Mouse (Mus musculus) midbrain, embryonic 10.5 days (tissue): ENCODE data around the gene Clstn1. TPM values are rescaled to one million over a fixed set of nuclear protein-coding genes. Genes with fewer than 3 reads are reported as not detected.
A peak's percentile ranks its signal among the peaks of the same experiment; 100 is the strongest.

ENCODE experiments used
- DNase-seq: peaks from one replicate; pipeline ENCODE4 v3.0.0-alpha.2; 2017; ENCODE audit warnings: low spot score
- H3K27ac ChIP-seq: fragments of 300-500 bp; sonication (generic); replicated peaks from 2 replicates; pipeline ENCODE4 v1.5.1; 2016; ENCODE audit warnings: mild to moderate bottlenecking
- H3K27me3 ChIP-seq: fragments of 300-500 bp; sonication (generic); 2 replicates; pipeline ENCODE4 v1.6.1; 2016; ENCODE audit warnings: low read depth, mild to moderate bottlenecking; ENCODE audit not compliant: poor library complexity, severe bottlenecking
- H3K36me3 ChIP-seq: fragments of 300-500 bp; sonication (generic); 2 replicates; pipeline ENCODE4 v1.6.1; 2016; ENCODE audit warnings: mild to moderate bottlenecking, moderate library complexity
- H3K4me1 ChIP-seq: fragments of 300-500 bp; sonication (generic); 2 replicates; pipeline ENCODE4 v1.6.1; 2016
- H3K4me3 ChIP-seq: fragments of 300-500 bp; sonication (generic); 2 replicates; pipeline ENCODE4 v1.5.1; 2016; ENCODE audit warnings: mild to moderate bottlenecking, moderate library complexity
- H3K9me3 ChIP-seq: fragments of 300-500 bp; sonication (generic); replicated peaks from 2 replicates; pipeline ENCODE4 v1.6.1; 2016; ENCODE audit warnings: mild to moderate bottlenecking
- WGBS: fragments of 180-500 bp; shearing (Covaris S2); methylation state at CpG from one replicate; pipeline ENCODE4 v1.1.7; 2016; 5-methylcytosine and 5-hydroxymethylcytosine counted together
- polyA plus RNA-seq: library from polyadenylated mRNA; unstranded; fragments of >200 nt; fragmentation: Nextera tagmentation; extraction: Ambion mirVana; gene quantifications from 2 replicates; pipeline ENCODE4 v1.2.1, GENCODE M21; 2016

Gene Clstn1
- polyA plus RNA-seq, 1 experiment from 2014 or later, result 17.5 TPM

DNA sequence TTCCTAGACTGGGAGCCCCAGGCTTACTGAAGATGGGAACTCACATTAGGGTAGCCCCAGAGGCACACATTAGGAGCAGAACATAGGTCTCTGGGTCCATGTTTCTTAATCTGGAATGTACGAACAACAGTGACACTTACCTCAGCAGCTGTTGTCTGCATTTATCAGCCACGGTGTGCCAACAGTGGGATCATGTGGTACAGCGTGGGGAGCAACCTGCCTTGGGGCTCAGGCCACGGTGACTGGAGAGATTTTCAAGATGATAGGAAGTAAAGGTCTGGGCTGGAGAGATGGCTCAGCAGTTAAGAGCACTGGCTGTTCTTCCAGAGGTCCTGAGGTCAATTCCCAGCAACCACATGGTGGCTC lies 15.8 kb upstream of the Clstn1 start:
- Histone ChIP-seq H3K4me1 (peaks cover 44% of the 10 kb centered on the region), H3K9me3 (no peaks in the 10 kb centered on the region), H3K27ac (0 out of 2 replicates have a peak overlapping the region, but pooled peaks have one; percentile 13), H3K4me3 (no peak overlapping the region), H3K27me3 (peaks cover 22% of the 10 kb centered on the region; the same call in 1 of the 2 replicates), H3K36me3 (peaks cover 6% of the 10 kb centered on the region)
- DNase-seq, result no peak
- WGBS, result 91% methylated on average over 4 of the region's 4 CpGs

DNA sequence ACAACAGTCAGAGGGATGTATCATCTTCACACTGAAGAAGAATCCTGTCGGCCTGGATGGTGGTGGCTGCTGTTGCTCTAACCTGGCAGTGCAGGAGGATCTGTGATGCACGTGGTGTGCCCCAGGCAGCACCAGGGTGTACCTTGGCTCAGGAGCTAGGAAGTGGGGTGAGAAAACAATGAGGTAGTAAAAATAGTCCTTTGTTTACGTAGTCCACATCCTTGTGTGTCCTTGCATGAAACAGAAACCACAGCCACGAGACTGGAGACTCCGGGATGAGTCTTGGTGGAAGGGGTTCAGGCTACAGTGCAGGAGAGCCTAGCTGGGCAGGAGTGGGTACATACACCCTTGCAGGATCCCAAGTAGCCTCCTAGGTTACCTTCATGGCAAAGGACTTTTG lies 15.1 kb upstream of the Clstn1 start:
- DNase-seq, result no peak
- Histone ChIP-seq H3K36me3 (no peaks in the 10 kb centered on the region), H3K4me1 (peaks cover 40% of the 10 kb centered on the region), H3K27me3 (peaks cover 22% of the 10 kb centered on the region; the same call in 1 of the 2 replicates), H3K9me3 (no peaks in the 10 kb centered on the region), H3K27ac (no peak overlapping the region), H3K4me3 (no peak overlapping the region)
- WGBS, result 78% methylated on average over 5 of the region's 5 CpGs

DNA sequence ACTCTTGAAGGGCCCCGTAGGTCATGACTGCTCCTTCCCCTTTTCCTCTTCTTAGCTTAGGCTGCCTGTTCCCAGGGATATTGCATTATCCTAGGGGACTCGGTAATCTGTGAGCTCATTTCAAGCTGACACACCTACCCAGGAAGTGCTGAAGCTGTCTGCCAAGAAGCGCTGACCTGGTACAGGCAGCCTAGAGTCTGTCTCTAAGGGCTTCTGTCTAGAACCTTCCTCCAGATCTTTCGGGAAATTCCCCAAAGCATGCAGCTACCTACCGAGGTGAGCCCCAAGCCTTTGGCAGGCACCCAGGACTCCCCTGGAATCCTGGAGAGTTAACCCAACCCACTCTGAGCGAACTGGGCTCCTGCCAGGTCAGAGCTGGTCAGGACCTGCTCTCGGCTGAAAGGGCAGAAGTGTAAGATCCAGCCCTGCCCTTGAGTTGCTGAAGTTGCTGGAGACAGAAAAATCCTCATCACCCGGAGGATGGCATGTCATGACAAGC lies 14.6 kb upstream of the Clstn1 start:
- H3K4me3 ChIP-seq, result no peak overlapping the region
- no peak overlapping the region; the same call in 1 of the 2 replicates for H3K27ac ChIP-seq
- H3K4me1 ChIP-seq, result peaks cover 43% of the 10 kb centered on the region
- no peak for DNase-seq
- peaks cover 22% of the 10 kb centered on the region; the same call in 1 of the 2 replicates for H3K27me3 ChIP-seq
- WGBS, result 56% methylated on average over 8 of the region's 8 CpGs
- no peaks in the 10 kb centered on the region for H3K9me3 ChIP-seq
- H3K36me3 ChIP-seq, result no peaks in the 10 kb centered on the region

DNA sequence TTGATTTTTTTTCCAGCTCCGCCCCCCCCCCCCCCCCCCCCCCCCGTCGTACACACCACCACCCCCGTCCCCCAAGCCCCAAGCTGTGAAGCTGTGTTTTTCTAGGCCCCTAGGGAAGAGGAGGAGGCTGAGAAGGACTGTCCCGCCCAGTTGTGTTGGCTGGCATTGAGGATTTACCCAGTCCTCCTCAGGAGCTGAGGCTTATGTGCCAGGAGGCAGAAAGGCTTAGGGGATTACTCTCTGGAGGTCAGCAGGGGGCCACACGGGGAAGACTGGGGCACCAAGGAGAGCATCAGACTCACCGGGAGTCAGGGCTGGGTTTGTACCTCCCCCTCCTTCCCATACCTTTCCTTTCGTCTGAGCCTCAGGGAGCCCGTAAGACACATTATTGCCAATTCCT lies 13.8 kb upstream of the Clstn1 start:
- Histone ChIP-seq H3K9me3 (no peaks in the 10 kb centered on the region), H3K36me3 (no peaks in the 10 kb centered on the region), H3K27ac (no peak overlapping the region), H3K27me3 (peaks cover 25% of the 10 kb centered on the region; the same call in 1 of the 2 replicates), H3K4me3 (no peak overlapping the region), H3K4me1 (peaks cover 45% of the 10 kb centered on the region)
- 19% methylated on average over 6 of the region's 9 CpGs for WGBS
- DNase-seq, result no peak

- Histone ChIP-seq H3K36me3 (no peaks in the 10 kb centered on the region), H3K4me1 (peaks cover 41% of the 10 kb centered on the region), H3K27me3 (peaks cover 27% of the 10 kb centered on the region; the same call in 1 of the 2 replicates), H3K27ac (no peak overlapping the region), H3K4me3 (no peak overlapping the region), H3K9me3 (no peaks in the 10 kb centered on the region)
- WGBS, result 53% methylated on average over 8 of the region's 8 CpGs
- DNase-seq, result no peak
Observed at GRCm38 (mm10) chr4:149572851-149573250, 13.4 kb upstream of the Clstn1 start.

DNA sequence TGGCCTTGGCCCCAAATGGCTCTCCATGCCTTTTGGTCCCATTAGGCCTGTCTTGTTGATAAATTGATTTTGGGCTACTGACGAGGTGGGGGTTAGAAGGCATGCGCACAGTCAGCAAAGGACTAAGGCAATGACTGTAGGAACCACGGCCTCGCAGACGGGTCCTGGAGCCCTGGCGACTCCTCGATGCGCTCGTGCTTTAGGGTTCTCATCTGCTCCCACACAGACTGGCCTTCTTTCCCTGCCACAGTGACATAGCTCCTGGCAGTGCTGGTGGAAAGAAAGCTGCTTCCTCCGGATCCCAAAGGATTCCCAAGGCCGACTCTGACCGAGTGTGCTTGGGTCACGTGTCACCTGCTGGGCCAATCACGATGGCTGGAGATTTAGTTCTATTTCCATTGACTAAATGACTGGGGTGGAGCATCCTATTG lies 11.9 kb upstream of the Clstn1 start:
- Histone ChIP-seq H3K4me1 (peaks cover 44% of the 10 kb centered on the region), H3K36me3 (no peaks in the 10 kb centered on the region), H3K27me3 (peaks cover 27% of the 10 kb centered on the region; the same call in 1 of the 2 replicates), H3K27ac (no peak overlapping the region), H3K9me3 (no peaks in the 10 kb centered on the region), H3K4me3 (no peak overlapping the region)
- no peak for DNase-seq
- 71% methylated on average over 14 of the region's 14 CpGs for WGBS

DNA sequence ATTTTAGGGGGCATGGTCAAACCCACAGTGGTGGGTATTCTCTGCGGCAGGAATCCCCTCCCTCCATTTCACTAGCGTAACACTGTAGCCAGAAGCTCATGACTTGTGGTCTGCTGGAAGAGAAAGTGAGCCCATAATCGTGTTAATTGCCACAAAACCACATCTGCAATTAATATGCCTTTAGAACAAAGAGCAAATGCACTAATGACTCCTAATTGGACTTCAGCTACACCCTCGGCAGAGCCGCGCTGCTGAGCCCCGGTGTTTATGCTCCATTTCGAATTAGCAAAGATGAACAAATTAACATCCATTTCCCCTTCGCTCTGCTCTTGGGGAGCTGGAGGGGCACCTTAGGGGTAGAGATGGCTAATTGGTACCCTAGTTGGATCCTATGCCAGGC lies 10.2 kb upstream of the Clstn1 start:
- Histone ChIP-seq H3K27me3 (peaks cover 27% of the 10 kb centered on the region; the same call in 1 of the 2 replicates), H3K4me1 (peaks cover 37% of the 10 kb centered on the region)

DNA sequence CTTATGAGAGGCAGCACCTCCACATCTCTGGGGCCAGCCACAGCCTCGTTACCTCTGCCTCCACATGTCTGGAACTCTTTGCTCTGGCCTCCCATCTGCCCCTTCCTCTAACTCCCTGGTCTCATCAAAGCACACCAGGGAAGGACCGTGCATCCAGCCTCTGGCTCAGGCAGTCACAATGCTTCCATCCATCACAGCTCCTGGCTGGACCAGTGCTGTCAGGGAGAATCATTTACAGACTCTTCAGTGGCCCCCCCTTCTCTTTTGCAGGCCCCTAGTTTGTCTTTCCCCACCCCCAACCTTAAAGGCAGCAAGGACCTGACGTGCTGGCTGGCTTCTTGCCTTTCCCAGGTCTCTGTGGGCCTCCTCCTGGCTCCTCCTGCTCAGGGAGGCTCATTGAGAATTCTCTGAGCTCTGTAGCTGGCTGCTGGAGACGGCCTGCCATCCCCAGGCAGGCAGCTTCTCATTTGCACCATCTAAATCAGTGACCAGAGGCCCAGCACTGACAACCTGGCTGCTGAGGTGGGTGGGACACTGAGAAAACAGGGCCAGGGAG lies 9.2 kb upstream of the Clstn1 start:
- Histone ChIP-seq H3K36me3 (no peaks in the 10 kb centered on the region), H3K27me3 (peaks cover 17% of the 10 kb centered on the region; the same call in 1 of the 2 replicates), H3K9me3 (no peaks in the 10 kb centered on the region), H3K4me1 (peaks cover 36% of the 10 kb centered on the region), H3K27ac (peak overlapping the region; percentile 66), H3K4me3 (no peak overlapping the region)
- DNase-seq, result no peak
- 29% methylated on average over 4 of the region's 4 CpGs for WGBS

More for the DNA sequence above, 10.2 kb upstream of the Clstn1 start:
- Histone ChIP-seq H3K36me3 (no peaks in the 10 kb centered on the region), H3K27ac (no peak overlapping the region), H3K4me3 (no peak overlapping the region), H3K9me3 (no peaks in the 10 kb centered on the region)
- DNase-seq, result no peak
- WGBS, result 89% methylated on average over 9 of the region's 9 CpGs

DNA sequence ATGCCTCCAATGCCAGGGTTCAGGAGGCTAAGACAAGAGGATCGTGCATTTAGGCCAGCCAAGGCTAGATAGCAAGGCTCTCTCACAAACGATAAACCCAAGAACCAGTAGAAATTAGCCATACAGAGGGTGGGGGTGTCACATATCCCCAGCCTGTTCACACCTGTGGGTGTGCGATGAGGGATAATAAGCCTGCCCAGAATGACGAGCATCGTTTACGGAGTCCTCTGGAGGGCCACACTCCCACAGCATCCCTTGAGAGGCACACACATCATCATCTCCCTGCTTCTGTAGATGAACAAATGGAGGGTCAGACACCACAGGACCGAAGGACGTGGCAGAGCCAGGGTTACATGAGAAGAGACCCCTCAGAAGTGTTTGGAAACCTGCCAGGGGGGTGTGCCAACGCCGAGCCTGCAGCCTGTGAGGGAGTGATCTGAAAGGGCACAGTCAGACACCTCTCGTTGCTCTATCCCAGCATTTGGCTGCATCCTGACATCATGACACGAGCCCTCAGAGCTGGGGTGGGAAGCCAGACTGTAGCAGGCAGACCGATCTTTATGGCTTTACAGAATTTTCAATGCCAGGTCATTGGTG lies 8.1 kb upstream of the Clstn1 start:
- DNase-seq, result no peak
- Histone ChIP-seq H3K36me3 (no peaks in the 10 kb centered on the region), H3K27me3 (0 out of 2 replicates have a peak, but pooled peaks cover 6% of the 10 kb centered on the region), H3K27ac (no peak overlapping the region), H3K4me3 (no peak overlapping the region), H3K4me1 (peaks cover 28% of the 10 kb centered on the region), H3K9me3 (no peaks in the 10 kb centered on the region)
- WGBS, result 85% methylated on average over 13 of the region's 13 CpGs

DNA sequence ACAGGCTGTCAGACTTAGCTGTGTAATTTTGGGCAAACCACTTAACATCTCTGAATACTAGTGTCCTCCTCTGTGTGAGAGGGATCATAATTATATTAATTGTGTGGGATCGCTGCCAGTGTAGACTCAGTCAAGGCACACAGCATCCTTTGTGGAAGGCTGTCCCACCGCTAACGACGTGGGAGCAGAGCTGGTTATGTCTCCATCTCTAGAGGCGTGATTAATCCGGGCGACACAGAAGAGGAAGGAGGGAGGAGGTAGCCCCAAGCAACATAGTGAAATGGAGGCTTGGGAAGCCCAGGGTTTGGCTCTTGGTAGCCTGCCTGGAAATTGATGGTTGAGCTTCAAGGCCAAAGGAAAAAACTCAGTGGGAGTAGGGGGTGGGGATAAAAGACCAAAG lies 7.4 kb upstream of the Clstn1 start:
- DNase-seq, result no peak
- peaks cover 29% of the 10 kb centered on the region for H3K4me1 ChIP-seq
- H3K27ac ChIP-seq, result no peak overlapping the region
- H3K4me3 ChIP-seq, result no peak overlapping the region
- no peaks in the 10 kb centered on the region for H3K36me3 ChIP-seq
- H3K9me3 ChIP-seq, result no peaks in the 10 kb centered on the region
- H3K27me3 ChIP-seq, result peaks cover 8% of the 10 kb centered on the region; the same call in 1 of the 2 replicates
- 60% methylated on average over 7 of the region's 7 CpGs for WGBS

DNA sequence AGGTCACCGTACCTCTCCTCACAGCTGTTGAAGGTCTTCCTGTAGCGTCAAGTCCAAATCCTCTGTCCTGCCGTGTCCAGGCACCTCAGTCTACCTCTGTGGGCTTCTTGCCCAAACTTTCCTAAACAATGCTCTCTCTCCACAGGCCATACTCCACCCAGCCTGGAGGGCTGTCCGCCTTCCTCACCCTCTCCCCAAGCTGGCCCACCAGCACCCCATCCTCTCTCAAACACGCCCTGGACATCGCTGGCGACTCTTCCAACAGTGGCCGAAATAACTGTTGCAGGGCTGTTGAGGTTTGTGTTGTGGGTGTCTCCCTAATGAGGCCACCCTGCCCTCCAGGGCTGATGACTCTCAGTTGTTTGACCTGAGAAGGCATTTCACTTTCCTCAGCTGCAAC lies 1.0 kb upstream of the Clstn1 start:
- DNase-seq, result no peak
- Histone ChIP-seq H3K9me3 (no peaks in the 10 kb centered on the region), H3K4me1 (peaks cover 36% of the 10 kb centered on the region), H3K27ac (no peak overlapping the region), H3K36me3 (no peaks in the 10 kb centered on the region), H3K4me3 (no peak overlapping the region), H3K27me3 (peaks cover 55% of the 10 kb centered on the region)
- WGBS, result 88% methylated on average over 8 of the region's 8 CpGs

DNA sequence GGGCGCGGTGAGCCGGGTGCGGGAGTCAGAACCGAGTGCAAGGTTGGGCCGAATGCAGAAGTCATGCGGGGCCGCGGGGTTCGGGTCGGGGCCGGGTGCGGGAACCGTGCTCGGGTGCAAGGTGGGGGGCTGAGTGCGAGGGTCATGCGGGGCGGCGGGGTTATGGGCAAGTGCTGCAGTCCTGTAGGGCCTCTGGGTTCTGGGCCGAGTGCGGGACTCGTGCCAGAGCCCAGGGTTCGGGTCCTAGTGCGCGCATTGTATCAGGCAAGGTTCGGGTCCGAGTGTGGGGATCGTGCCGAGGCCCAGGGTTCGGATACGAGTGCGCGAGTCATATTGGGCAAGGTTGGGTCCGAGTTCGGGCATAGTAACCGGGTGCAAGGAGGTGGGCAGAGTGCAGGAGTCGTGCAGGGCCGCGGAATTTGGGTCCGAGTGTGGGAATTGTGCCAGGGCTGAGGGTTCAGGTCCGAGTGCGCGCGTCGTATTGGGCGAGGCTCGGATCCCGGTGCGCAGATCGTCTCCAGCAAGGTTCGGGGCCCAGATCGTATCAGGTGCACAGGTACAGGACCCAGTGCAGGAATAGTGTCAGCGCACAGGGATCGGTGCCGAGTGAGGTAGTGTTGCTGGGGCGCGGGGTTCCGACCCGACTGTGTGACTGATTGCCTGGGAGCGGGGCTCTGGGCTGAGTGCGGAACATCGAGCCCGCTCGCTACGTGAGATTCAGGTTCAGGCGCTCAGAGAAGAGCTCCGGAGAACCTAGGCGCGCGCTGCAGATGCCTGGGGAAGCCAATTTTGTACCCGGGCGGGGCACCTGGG lies 721 bp downstream of the Clstn1 start:
- Histone ChIP-seq H3K9me3 (no peaks in the 10 kb centered on the region), H3K4me3 (peak overlapping the region; percentile 96), H3K27ac (peak overlapping the region; percentile 94), H3K27me3 (peaks cover 55% of the 10 kb centered on the region), H3K4me1 (peaks cover 37% of the 10 kb centered on the region), H3K36me3 (0 out of 2 replicates have a peak, but pooled peaks cover 6% of the 10 kb centered on the region)
- peak; percentile 67 for DNase-seq
- under 1% methylated on average over 72 of the region's 72 CpGs for WGBS
